Mouse (Mus musculus) embryonic facial prominence, embryonic 14.5 days (tissue): ENCODE data around the gene Ypel4. TPM values are rescaled to one million over a fixed set of nuclear protein-coding genes. Genes with fewer than 3 reads are reported as not detected.

ENCODE experiments used
- ATAC-seq: fragments of 200-750 bp; cut with Nextera tagmentation; 2 replicates; pipeline ENCODE4 v1.8.0; 2017; ENCODE audit warnings: low read depth, moderate number of reproducible peaks, moderate TSS enrichment
- DNase-seq: peaks from one replicate; pipeline ENCODE4 v3.0.0-alpha.2; 2015; ENCODE audit warnings: low spot score
- H3K27ac ChIP-seq: fragments of 300-500 bp; sonication (generic); replicated peaks from 2 replicates; pipeline ENCODE4 v1.5.1; 2014; ENCODE audit warnings: low read depth, mild to moderate bottlenecking, low read length, moderate library complexity
- H3K27me3 ChIP-seq: fragments of 300-500 bp; sonication (generic); replicated peaks from 2 replicates; pipeline ENCODE4 v1.6.1; 2014; ENCODE audit warnings: low read length; ENCODE audit not compliant: control insufficient read depth, insufficient read depth
- H3K36me3 ChIP-seq: fragments of 300-500 bp; sonication (generic); 2 replicates; pipeline ENCODE4 v1.6.1; 2014; ENCODE audit warnings: low read length, mixed read lengths; ENCODE audit not compliant: control insufficient read depth, insufficient read depth
- H3K4me1 ChIP-seq: fragments of 300-500 bp; sonication (generic); 2 replicates; pipeline ENCODE4 v1.6.1; 2014; ENCODE audit warnings: antibody characterized with exemption, low read length; ENCODE audit not compliant: control insufficient read depth, insufficient read depth
- H3K4me2 ChIP-seq: fragments of 300-500 bp; sonication (generic); 2 replicates; pipeline ENCODE4 v1.6.1; 2014; ENCODE audit warnings: low read depth, mild to moderate bottlenecking, low read length, moderate library complexity, mixed read lengths
- H3K4me3 ChIP-seq: fragments of 300-500 bp; sonication (generic); 2 replicates; pipeline ENCODE4 v1.5.1; 2014; ENCODE audit warnings: low read depth, mild to moderate bottlenecking, low read length
- H3K9ac ChIP-seq: fragments of 300-500 bp; sonication (generic); 2 replicates; pipeline ENCODE4 v1.6.1; 2014; ENCODE audit warnings: low read depth, mild to moderate bottlenecking, low read length, moderate library complexity, mixed read lengths
- H3K9me3 ChIP-seq: fragments of 300-500 bp; sonication (generic); 2 replicates; pipeline ENCODE4 v1.6.1; 2016; ENCODE audit warnings: low read length; ENCODE audit not compliant: control insufficient read depth
- WGBS: fragments of 180-500 bp; shearing (Covaris S2); extraction: QIAGEN DNeasy Blood & Tissue Kit; methylation state at CpG from one replicate; pipeline ENCODE4 v1.1.7; 2014; 5-methylcytosine and 5-hydroxymethylcytosine counted together
- microRNA counts: library from miRNA; unstranded; fragments of <30 nt; microRNA quantifications from one replicate; lab custom pipeline; 2017
- microRNA-seq: library from miRNA; unstranded; fragments of <30 nt; microRNA quantifications from one replicate; pipeline ENCODE4, GENCODE M21; 2016; ENCODE audit warnings: borderline number of aligned reads
- polyA plus RNA-seq: library from polyadenylated mRNA; unstranded; fragments of >200 nt; fragmentation: Nextera tagmentation; extraction: Ambion mirVana; gene quantifications from 2 replicates; pipeline ENCODE4 v1.2.1, GENCODE M21; 2014

Ypel4 gene
- polyA plus RNA-seq, 1 experiment from 2014 or later: 5.5 TPM

DNA sequence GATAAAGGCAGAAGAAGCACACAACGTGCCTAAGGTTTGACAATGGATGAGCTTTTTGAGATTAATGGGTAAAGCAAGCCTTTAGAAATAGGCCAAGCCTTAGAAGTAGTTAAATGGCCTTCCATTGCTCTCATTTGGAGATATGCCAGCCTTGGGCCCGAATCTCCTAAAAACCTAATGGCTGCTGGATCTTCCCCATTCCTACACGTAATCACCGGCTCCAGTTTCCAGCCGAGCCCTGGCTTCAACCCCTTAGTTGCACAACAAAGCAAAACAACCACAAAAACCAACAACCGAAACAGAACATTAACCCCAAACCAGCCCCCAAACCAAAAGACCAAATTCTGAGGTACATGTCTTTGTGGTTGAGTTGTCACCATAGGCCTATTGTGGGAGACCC is 41.8 kb downstream of the Ypel4 start:
- DNase-seq: peak; percentile 8
- no peak for ATAC-seq
- H3K9me3 ChIP-seq: no peaks in the 10 kb centered on the region
- H3K4me1 ChIP-seq: peaks cover 5% of the 10 kb centered on the region
- peak overlapping the region; percentile 66; the same call in 1 of the 2 replicates for H3K4me2 ChIP-seq
- WGBS: 77% methylated on average over 6 of the region's 6 CpGs
- no peak overlapping the region for H3K9ac ChIP-seq
- H3K27me3 ChIP-seq: no peaks in the 10 kb centered on the region
- peak overlapping the region; percentile 40 for H3K27ac ChIP-seq
- H3K36me3 ChIP-seq: no peaks in the 10 kb centered on the region
- no peak overlapping the region for H3K4me3 ChIP-seq

DNA sequence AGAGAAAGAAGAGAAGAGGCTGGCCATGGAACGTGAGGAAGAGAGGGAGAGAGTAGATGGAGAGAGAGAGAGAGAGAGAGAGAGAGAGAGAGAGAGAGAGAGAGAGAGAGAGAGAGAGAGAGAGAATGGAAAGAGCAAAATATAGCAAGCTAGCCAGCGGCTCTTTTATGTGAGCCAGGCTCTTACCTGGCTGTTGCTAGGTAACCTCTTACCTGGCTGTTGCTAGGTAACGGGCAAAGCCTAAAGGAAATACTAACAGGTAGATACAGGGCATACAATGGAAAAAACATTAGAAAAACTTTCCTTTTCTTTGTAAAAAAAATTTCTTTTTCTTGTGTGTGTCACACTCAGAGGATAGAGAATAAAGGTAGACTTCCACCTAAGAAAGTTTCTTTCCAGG is 43.8 kb downstream of the Ypel4 start:
- H3K27me3 ChIP-seq: no peaks in the 10 kb centered on the region
- ATAC-seq (no peak), DNase-seq (peak; percentile 60)
- WGBS: 51% methylated on average over 3 of the region's 3 CpGs
- H3K4me1 ChIP-seq: peaks cover 5% of the 10 kb centered on the region
- no peak overlapping the region for H3K27ac ChIP-seq
- no peak overlapping the region for H3K4me2 ChIP-seq
- no peak overlapping the region for H3K4me3 ChIP-seq
- H3K36me3 ChIP-seq: no peaks in the 10 kb centered on the region
- no peaks in the 10 kb centered on the region for H3K9me3 ChIP-seq
- H3K9ac ChIP-seq: no peak overlapping the region

GRCm38 (mm10) chr2:84779210-84779609 is 45.4 kb downstream of the Ypel4 start:
- Histone ChIP-seq H3K4me1 (peaks cover 5% of the 10 kb centered on the region), H3K4me2 (no peak overlapping the region), H3K36me3 (no peaks in the 10 kb centered on the region), H3K27ac (no peak overlapping the region), H3K27me3 (no peaks in the 10 kb centered on the region), H3K9ac (no peak overlapping the region), H3K4me3 (no peak overlapping the region), H3K9me3 (no peaks in the 10 kb centered on the region)
- ATAC-seq (no peak), DNase-seq (no peak)
- 51% methylated on average over 6 of the region's 6 CpGs for WGBS

- no peak overlapping the region for H3K4me2 ChIP-seq
- H3K4me3 ChIP-seq: no peak overlapping the region
- no peaks in the 10 kb centered on the region for H3K27me3 ChIP-seq
- no peak for DNase-seq
- 93% methylated on average over 1 of the region's 1 CpGs for WGBS
- H3K4me1 ChIP-seq: no peaks in the 10 kb centered on the region
- no peak overlapping the region for H3K27ac ChIP-seq
- no peak overlapping the region for H3K9ac ChIP-seq
- no peak for ATAC-seq
- H3K36me3 ChIP-seq: no peaks in the 10 kb centered on the region
- H3K9me3 ChIP-seq: no peaks in the 10 kb centered on the region
Observed at GRCm38 (mm10) chr2:84783315-84783714, 49.5 kb downstream of the Ypel4 start.

GRCm38 (mm10) chr2:84783840-84784566 is 50.1 kb downstream of the Ypel4 start:
- Histone ChIP-seq H3K27ac (no peak overlapping the region), H3K9me3 (no peaks in the 10 kb centered on the region), H3K36me3 (no peaks in the 10 kb centered on the region), H3K4me1 (no peaks in the 10 kb centered on the region), H3K4me2 (no peak overlapping the region), H3K4me3 (no peak overlapping the region), H3K9ac (no peak overlapping the region), H3K27me3 (no peaks in the 10 kb centered on the region)
- ATAC-seq (no peak), DNase-seq (no peak)
- 73% methylated on average over 3 of the region's 3 CpGs for WGBS

MicroRNAs within 50 kb of the gene (microRNA counts, 519-probe panel; counts per million panel counts)
- 4,451 counts per million, percentile 97 among the panel's probes with 10 or more counts for microRNA mmu-miR-130a (lab: Ali Mortazavi, UCI)

Small RNA genes within 50 kb of the gene (microRNA-seq; reads per million reads assigned to microRNA genes)
- gene Mir130a: 25,905 reads per million, percentile 97 among the genes with 10 or more reads in this experiment

Other genes with a start within 250 kb of the Ypel4 start
- gene Ctnnd1, start 83.3 kb upstream of the Ypel4 start, polyA plus RNA-seq: 48.9 and 49.0 TPM in 2 replicates
- 0.14 TPM in 1 of 2 replicates, not detected in the other for gene Btbd18, start 75.0 kb upstream of the Ypel4 start, polyA plus RNA-seq
- 237 and 272 TPM in 2 replicates for gene Selenoh, start 63.3 kb upstream of the Ypel4 start, polyA plus RNA-seq
- not detected in 2 replicates for gene Gm28635, start 56.0 kb upstream of the Ypel4 start, polyA plus RNA-seq
- 28.4 and 28.8 TPM in 2 replicates for gene Med19, start 55.7 kb upstream of the Ypel4 start, polyA plus RNA-seq
- 99.0 and 103 TPM in 2 replicates for gene Tmx2, start 54.9 kb upstream of the Ypel4 start, polyA plus RNA-seq
- gene Zdhhc5, start 18.9 kb upstream of the Ypel4 start, polyA plus RNA-seq: 31.4 and 31.6 TPM in 2 replicates
- gene Clp1, start 6.7 kb upstream of the Ypel4 start, polyA plus RNA-seq: 22.6 and 24.2 TPM in 2 replicates
- 3.9 and 4.0 TPM in 2 replicates for gene Gm19426, start 9.6 kb downstream of the Ypel4 start, polyA plus RNA-seq
- gene Serping1, start 41.4 kb downstream of the Ypel4 start, polyA plus RNA-seq: 63.0 and 64.7 TPM in 2 replicates
- gene Ube2l6, start 64.8 kb downstream of the Ypel4 start, polyA plus RNA-seq: 44.5 and 48.2 TPM in 2 replicates
- 0.48 and 1.6 TPM in 2 replicates for gene Smtnl1, start 88.6 kb downstream of the Ypel4 start, polyA plus RNA-seq
- 55.5 and 55.7 TPM in 2 replicates for gene Timm10, start 92.9 kb downstream of the Ypel4 start, polyA plus RNA-seq
- gene Slc43a1, start 104.8 kb downstream of the Ypel4 start, polyA plus RNA-seq: 14.3 and 17.0 TPM in 2 replicates
- gene Rtn4rl2, start 152.7 kb downstream of the Ypel4 start, polyA plus RNA-seq: 2.5 and 3.4 TPM in 2 replicates
- gene Slc43a3, start 202.5 kb downstream of the Ypel4 start, polyA plus RNA-seq: 36.6 and 38.8 TPM in 2 replicates
- gene Prg2, start 246.4 kb downstream of the Ypel4 start, polyA plus RNA-seq: 0.34 TPM in 1 of 2 replicates, not detected in the other